Mouse (Mus musculus) intestine, embryonic 14.5 days (tissue): Measurements from ENCODE around the gene Kirrel3. TPM values are rescaled to one million over a fixed set of nuclear protein-coding genes. Genes with fewer than 3 reads are reported as not detected.

Source experiments
- ATAC-seq: fragments of 200-750 bp; cut with Nextera tagmentation; replicated peaks from 2 replicates; pipeline ENCODE4 v1.8.0; 2017; ENCODE audit warnings: low read depth, moderate number of reproducible peaks, moderate TSS enrichment, moderate library complexity; ENCODE audit not compliant: low FRiP score, low TSS enrichment
- DNase-seq: peaks from one replicate; pipeline ENCODE4 v3.0.0-alpha.2; 2018; ENCODE audit warnings: low spot score
- H3K27ac ChIP-seq: fragments of 300-500 bp; sonication (generic); 2 replicates; pipeline ENCODE4 v1.5.1; 2014; ENCODE audit warnings: low read depth, mild to moderate bottlenecking, control low read depth
- H3K27me3 ChIP-seq: fragments of 300-500 bp; sonication (generic); replicated peaks from 2 replicates; pipeline ENCODE4 v1.6.1; 2014; ENCODE audit warnings: low read length, control low read depth; ENCODE audit not compliant: control insufficient read depth, insufficient read depth
- H3K36me3 ChIP-seq: fragments of 300-500 bp; sonication (generic); 2 replicates; pipeline ENCODE4 v1.6.1; 2014; ENCODE audit warnings: low read length, control low read depth; ENCODE audit not compliant: control insufficient read depth, insufficient read depth
- H3K4me1 ChIP-seq: fragments of 300-500 bp; sonication (generic); replicated peaks from 2 replicates; pipeline ENCODE4 v1.6.1; 2014; ENCODE audit warnings: low read length, control low read depth, mixed read lengths; ENCODE audit not compliant: control insufficient read depth, insufficient read depth
- H3K4me2 ChIP-seq: fragments of 300-500 bp; sonication (generic); 2 replicates; pipeline ENCODE4 v1.6.1; 2014; ENCODE audit warnings: low read length
- H3K4me3 ChIP-seq: fragments of 300-500 bp; sonication (generic); 2 replicates; pipeline ENCODE4 v1.5.1; 2014; ENCODE audit warnings: low read depth, low read length, control low read depth, mixed read lengths
- H3K9ac ChIP-seq: fragments of 300-500 bp; sonication (generic); 2 replicates; pipeline ENCODE4 v1.6.1; 2014; ENCODE audit warnings: mild to moderate bottlenecking, low read length
- H3K9me3 ChIP-seq: fragments of 300-500 bp; sonication (generic); 2 replicates; pipeline ENCODE4 v1.6.1; 2016; ENCODE audit warnings: low read length, control low read depth; ENCODE audit not compliant: control insufficient read depth
- WGBS: fragments of 180-500 bp; shearing (Covaris S2); extraction: QIAGEN DNeasy Blood & Tissue Kit; methylation state at CpG from one replicate; pipeline ENCODE4 v1.1.7; 2014; 5-methylcytosine and 5-hydroxymethylcytosine counted together
- polyA plus RNA-seq: library from polyadenylated mRNA; unstranded; fragments of >200 nt; fragmentation: Nextera tagmentation; extraction: Ambion mirVana; gene quantifications from 2 replicates; pipeline ENCODE4 v1.2.1, GENCODE M21; 2014

Gene Kirrel3
- polyA plus RNA-seq, 1 experiment from 2014 or later = 3.2 TPM

GRCm38 (mm10) chr9:34525695-34526094 lies 40.0 kb downstream of the Kirrel3 start:
- Histone ChIP-seq H3K4me3 (no peak overlapping the region), H3K4me1 (no peaks in the 10 kb centered on the region), H3K27me3 (no peaks in the 10 kb centered on the region), H3K9me3 (no peaks in the 10 kb centered on the region), H3K4me2 (no peak overlapping the region), H3K27ac (no peak overlapping the region), H3K9ac (no peak overlapping the region), H3K36me3 (no peaks in the 10 kb centered on the region)
- ATAC-seq (no peak), DNase-seq (no peak)
- 55% methylated on average over 2 of the region's 2 CpGs for WGBS

- Histone ChIP-seq H3K9me3 (no peaks in the 10 kb centered on the region), H3K4me3 (no peak overlapping the region), H3K36me3 (no peaks in the 10 kb centered on the region), H3K9ac (no peak overlapping the region), H3K27ac (no peak overlapping the region), H3K4me1 (no peaks in the 10 kb centered on the region), H3K27me3 (no peaks in the 10 kb centered on the region), H3K4me2 (no peak overlapping the region)
- no peak for ATAC-seq
- no peak for DNase-seq
- WGBS = 71% methylated on average over 7 of the region's 7 CpGs
Observed at GRCm38 (mm10) chr9:34538591-34539335, 53.1 kb downstream of the Kirrel3 start.

- no peak overlapping the region for H3K9ac ChIP-seq
- no peaks in the 10 kb centered on the region for H3K36me3 ChIP-seq
- 71% methylated on average over 2 of the region's 2 CpGs for WGBS
- no peak overlapping the region for H3K4me2 ChIP-seq
- ATAC-seq (no peak), DNase-seq (no peak)
- H3K9me3 ChIP-seq = no peaks in the 10 kb centered on the region
- H3K4me1 ChIP-seq = no peaks in the 10 kb centered on the region
- H3K4me3 ChIP-seq = no peak overlapping the region
- H3K27me3 ChIP-seq = no peaks in the 10 kb centered on the region
- H3K27ac ChIP-seq = no peak overlapping the region
Observed at GRCm38 (mm10) chr9:34541908-34542307, 56.2 kb downstream of the Kirrel3 start.

- Histone ChIP-seq H3K27ac (no peak overlapping the region), H3K36me3 (no peaks in the 10 kb centered on the region), H3K4me3 (no peak overlapping the region), H3K4me2 (no peak overlapping the region), H3K27me3 (no peaks in the 10 kb centered on the region), H3K9me3 (no peaks in the 10 kb centered on the region), H3K9ac (no peak overlapping the region), H3K4me1 (no peaks in the 10 kb centered on the region)
- WGBS = 35% methylated on average over 2 of the region's 2 CpGs
- no peak for DNase-seq
- ATAC-seq = no peak
Observed at GRCm38 (mm10) chr9:34555699-34556098, 70.0 kb downstream of the Kirrel3 start.

GRCm38 (mm10) chr9:34557846-34558245 lies 72.2 kb downstream of the Kirrel3 start:
- DNase-seq (no peak), ATAC-seq (no peak)
- H3K27me3 ChIP-seq = no peaks in the 10 kb centered on the region
- no peaks in the 10 kb centered on the region for H3K36me3 ChIP-seq
- no peak overlapping the region for H3K9ac ChIP-seq
- no peaks in the 10 kb centered on the region for H3K4me1 ChIP-seq
- no peak overlapping the region for H3K4me3 ChIP-seq
- no peak overlapping the region for H3K4me2 ChIP-seq
- H3K9me3 ChIP-seq = no peaks in the 10 kb centered on the region
- no peak overlapping the region for H3K27ac ChIP-seq
- WGBS = 82% methylated on average over 5 of the region's 5 CpGs

- Histone ChIP-seq H3K4me2 (no peak overlapping the region), H3K9me3 (no peaks in the 10 kb centered on the region), H3K36me3 (no peaks in the 10 kb centered on the region), H3K27me3 (no peaks in the 10 kb centered on the region), H3K4me3 (no peak overlapping the region), H3K9ac (no peak overlapping the region), H3K4me1 (no peaks in the 10 kb centered on the region), H3K27ac (no peak overlapping the region)
- ATAC-seq (no peak), DNase-seq (no peak)
- 70% methylated on average over 8 of the region's 8 CpGs for WGBS
Observed at GRCm38 (mm10) chr9:34558291-34558899, 72.7 kb downstream of the Kirrel3 start.

- no peak overlapping the region for H3K4me3 ChIP-seq
- no peak overlapping the region for H3K27ac ChIP-seq
- no peak overlapping the region for H3K9ac ChIP-seq
- H3K4me2 ChIP-seq = no peak overlapping the region
- H3K36me3 ChIP-seq = no peaks in the 10 kb centered on the region
- DNase-seq (no peak), ATAC-seq (no peak)
- no peaks in the 10 kb centered on the region for H3K27me3 ChIP-seq
- WGBS = 85% methylated on average over 9 of the region's 9 CpGs
- H3K4me1 ChIP-seq = no peaks in the 10 kb centered on the region
- no peaks in the 10 kb centered on the region for H3K9me3 ChIP-seq
Observed at GRCm38 (mm10) chr9:34559102-34559501, 73.4 kb downstream of the Kirrel3 start.

GRCm38 (mm10) chr9:34561281-34561680 lies 75.6 kb downstream of the Kirrel3 start:
- H3K27me3 ChIP-seq = no peaks in the 10 kb centered on the region
- H3K4me1 ChIP-seq = no peaks in the 10 kb centered on the region
- H3K4me2 ChIP-seq = no peak overlapping the region
- ATAC-seq = no peak
- no peak overlapping the region for H3K27ac ChIP-seq
- WGBS = 70% methylated on average over 1 of the region's 1 CpGs
- H3K4me3 ChIP-seq = no peak overlapping the region
- no peaks in the 10 kb centered on the region for H3K9me3 ChIP-seq
- no peak for DNase-seq
- no peak overlapping the region for H3K9ac ChIP-seq
- H3K36me3 ChIP-seq = no peaks in the 10 kb centered on the region
